Mouse (Mus musculus) midbrain, embryonic 14.5 days (tissue): ENCODE data around the gene Cfap43. TPM values are rescaled to one million over a fixed set of nuclear protein-coding genes. Genes with fewer than 3 reads are reported as not detected.

Source experiments
- ATAC-seq: fragments of 200-750 bp; cut with Nextera tagmentation; 2 replicates; pipeline ENCODE4 v1.8.0; 2017; ENCODE audit warnings: moderate number of reproducible peaks, moderate library complexity; ENCODE audit not compliant: low FRiP score, low TSS enrichment
- DNase-seq: peaks from one replicate; pipeline ENCODE4 v3.0.0-alpha.2; 2015
- H3K27ac ChIP-seq: fragments of 300-500 bp; sonication (generic); replicated peaks from 2 replicates; pipeline ENCODE4 v1.5.1; 2014; ENCODE audit warnings: mild to moderate bottlenecking, low read depth, low read length, moderate library complexity
- H3K27me3 ChIP-seq: fragments of 300-500 bp; sonication (generic); 2 replicates; pipeline ENCODE4 v1.6.1; 2014; ENCODE audit warnings: low read length, control low read depth, mixed read lengths; ENCODE audit not compliant: control insufficient read depth, insufficient read depth
- H3K36me3 ChIP-seq: fragments of 300-500 bp; sonication (generic); 2 replicates; pipeline ENCODE4 v1.6.1; 2014; ENCODE audit warnings: low read length, control low read depth; ENCODE audit not compliant: control insufficient read depth, insufficient read depth
- H3K4me1 ChIP-seq: fragments of 300-500 bp; sonication (generic); 2 replicates; pipeline ENCODE4 v1.6.1; 2014; ENCODE audit warnings: mild to moderate bottlenecking, antibody characterized with exemption, low read length, control low read depth; ENCODE audit not compliant: control insufficient read depth, insufficient read depth
- H3K4me2 ChIP-seq: fragments of 300-500 bp; sonication (generic); 2 replicates; pipeline ENCODE4 v1.6.1; 2014; ENCODE audit warnings: mild to moderate bottlenecking, low read length, moderate library complexity
- H3K4me3 ChIP-seq: fragments of 300-500 bp; sonication (generic); replicated peaks from 2 replicates; pipeline ENCODE4 v1.5.1; 2014; ENCODE audit warnings: low read depth, low read length
- H3K9ac ChIP-seq: fragments of 300-500 bp; sonication (generic); replicated peaks from 2 replicates; pipeline ENCODE4 v1.6.1; 2014; ENCODE audit warnings: mild to moderate bottlenecking, low read length, moderate library complexity
- H3K9me3 ChIP-seq: fragments of 300-500 bp; sonication (generic); 2 replicates; pipeline ENCODE4 v1.6.1; 2016; ENCODE audit warnings: low read length, control low read depth, mixed read lengths; ENCODE audit not compliant: control insufficient read depth
- WGBS: fragments of 180-500 bp; shearing (Covaris S2); extraction: QIAGEN DNeasy Blood & Tissue Kit; methylation state at CpG from one replicate; pipeline ENCODE4 v1.1.7; 2014; 5-methylcytosine and 5-hydroxymethylcytosine counted together
- polyA plus RNA-seq: library from polyadenylated mRNA; unstranded; fragments of >200 nt; fragmentation: Nextera tagmentation; extraction: Ambion mirVana; gene quantifications from 2 replicates; pipeline ENCODE4 v1.2.1, GENCODE M21; 2014

Cfap43 gene
- polyA plus RNA-seq, 1 experiment from 2014 or later = 0.47 TPM

GRCm38 (mm10) chr19:47869516-47869915 is 49.6 kb downstream of the Cfap43 start:
- Histone ChIP-seq H3K27ac (no peak overlapping the region), H3K4me3 (no peak overlapping the region), H3K27me3 (no peaks in the 10 kb centered on the region), H3K9ac (no peak overlapping the region), H3K36me3 (no peaks in the 10 kb centered on the region), H3K9me3 (no peaks in the 10 kb centered on the region), H3K4me2 (no peak overlapping the region), H3K4me1 (peaks cover 6% of the 10 kb centered on the region; the same call in 1 of the 2 replicates)
- ATAC-seq (no peak), DNase-seq (no peak)
- WGBS = 78% methylated on average over 3 of the region's 3 CpGs

GRCm38 (mm10) chr19:47868951-47869350 is 50.1 kb downstream of the Cfap43 start:
- no peak for DNase-seq
- H3K4me1 ChIP-seq = peaks cover 6% of the 10 kb centered on the region; the same call in 1 of the 2 replicates
- H3K4me3 ChIP-seq = no peak overlapping the region
- no peak overlapping the region for H3K4me2 ChIP-seq
- H3K9ac ChIP-seq = no peak overlapping the region
- H3K36me3 ChIP-seq = 0 out of 2 replicates have a peak, but pooled peaks cover 5% of the 10 kb centered on the region
- 75% methylated on average over 4 of the region's 4 CpGs for WGBS
- H3K9me3 ChIP-seq = no peaks in the 10 kb centered on the region
- ATAC-seq = no peak
- no peaks in the 10 kb centered on the region for H3K27me3 ChIP-seq
- no peak overlapping the region for H3K27ac ChIP-seq

GRCm38 (mm10) chr19:47867628-47868175 is 51.4 kb downstream of the Cfap43 start:
- H3K27ac ChIP-seq = no peak overlapping the region
- no peak overlapping the region for H3K9ac ChIP-seq
- WGBS = 81% methylated on average over 4 of the region's 4 CpGs
- H3K27me3 ChIP-seq = no peaks in the 10 kb centered on the region
- no peak for DNase-seq
- no peaks in the 10 kb centered on the region for H3K9me3 ChIP-seq
- 0 out of 2 replicates have a peak, but pooled peaks cover 5% of the 10 kb centered on the region for H3K36me3 ChIP-seq
- no peak overlapping the region for H3K4me2 ChIP-seq
- peaks cover 6% of the 10 kb centered on the region; the same call in 1 of the 2 replicates for H3K4me1 ChIP-seq
- no peak for ATAC-seq
- H3K4me3 ChIP-seq = no peak overlapping the region

- peak within 1 kb of the TSS; percentile 92 for H3K27ac ChIP-seq
- no peaks in the 10 kb centered on the region for H3K27me3 ChIP-seq
- H3K9me3 ChIP-seq = no peaks in the 10 kb centered on the region
- peak within 1 kb of the TSS; percentile 81 for H3K9ac ChIP-seq
- peak within 1 kb of the TSS; percentile 54 for H3K4me3 ChIP-seq
- H3K36me3 ChIP-seq = 0 out of 2 replicates have a peak, but pooled peaks cover 5% of the 10 kb centered on the region
- peaks cover 6% of the 10 kb centered on the region; the same call in 1 of the 2 replicates for H3K4me1 ChIP-seq
- under 1% methylated on average over 49 of the region's 49 CpGs for WGBS
- ATAC-seq (peak; percentile 100), DNase-seq (peak; percentile 98)
- peak within 1 kb of the TSS; percentile 76 for H3K4me2 ChIP-seq
Observed at GRCm38 (mm10) chr19:47865353-47865947, 53.6 kb downstream of the Cfap43 start, which contains the start of gene Gsto2. Gene Gsto2, plus strand, starts transcription at chr19:47865534.

GRCm38 (mm10) chr19:47864721-47865120 is 54.4 kb downstream of the Cfap43 start:
- Histone ChIP-seq H3K4me2 (peak overlapping the region; percentile 76), H3K4me1 (peaks cover 6% of the 10 kb centered on the region; the same call in 1 of the 2 replicates), H3K9ac (peak overlapping the region; percentile 81), H3K27ac (peak overlapping the region; percentile 92), H3K27me3 (no peaks in the 10 kb centered on the region), H3K9me3 (no peaks in the 10 kb centered on the region), H3K4me3 (peak overlapping the region; percentile 54), H3K36me3 (peaks cover 5% of the 10 kb centered on the region; the same call in 1 of the 2 replicates)
- ATAC-seq = no peak
- DNase-seq = no peak
- 83% methylated on average over 7 of the region's 7 CpGs for WGBS

GRCm38 (mm10) chr19:47864051-47864450 is 55.0 kb downstream of the Cfap43 start:
- Histone ChIP-seq H3K4me2 (no peak overlapping the region), H3K27me3 (no peaks in the 10 kb centered on the region), H3K27ac (no peak overlapping the region), H3K9ac (no peak overlapping the region), H3K9me3 (no peaks in the 10 kb centered on the region), H3K36me3 (peaks cover 12% of the 10 kb centered on the region; the same call in 1 of the 2 replicates), H3K4me1 (peaks cover 6% of the 10 kb centered on the region; the same call in 1 of the 2 replicates), H3K4me3 (no peak overlapping the region)
- no peak for ATAC-seq
- 97% methylated on average over 9 of the region's 9 CpGs for WGBS
- DNase-seq = no peak

GRCm38 (mm10) chr19:47862581-47862980 is 56.5 kb downstream of the Cfap43 start:
- Histone ChIP-seq H3K27ac (no peak overlapping the region), H3K27me3 (no peaks in the 10 kb centered on the region), H3K4me2 (no peak overlapping the region), H3K4me1 (peaks cover 6% of the 10 kb centered on the region; the same call in 1 of the 2 replicates), H3K4me3 (no peak overlapping the region), H3K9me3 (no peaks in the 10 kb centered on the region), H3K9ac (no peak overlapping the region), H3K36me3 (peaks cover 12% of the 10 kb centered on the region; the same call in 1 of the 2 replicates)
- no peak for DNase-seq
- no peak for ATAC-seq
- 94% methylated on average over 3 of the region's 3 CpGs for WGBS

GRCm38 (mm10) chr19:47859180-47859579 is 59.9 kb downstream of the Cfap43 start:
- WGBS = 95% methylated on average over 8 of the region's 8 CpGs
- Histone ChIP-seq H3K36me3 (peaks cover 9% of the 10 kb centered on the region; the same call in 1 of the 2 replicates), H3K9ac (no peak overlapping the region), H3K4me3 (no peak overlapping the region), H3K4me1 (peaks cover 4% of the 10 kb centered on the region), H3K4me2 (no peak overlapping the region), H3K27ac (no peak overlapping the region), H3K27me3 (no peaks in the 10 kb centered on the region), H3K9me3 (no peaks in the 10 kb centered on the region)
- ATAC-seq = no peak
- DNase-seq = no peak
